ENCODE assay signal across 8 mouse cellular contexts in the genomic region with DNA sequence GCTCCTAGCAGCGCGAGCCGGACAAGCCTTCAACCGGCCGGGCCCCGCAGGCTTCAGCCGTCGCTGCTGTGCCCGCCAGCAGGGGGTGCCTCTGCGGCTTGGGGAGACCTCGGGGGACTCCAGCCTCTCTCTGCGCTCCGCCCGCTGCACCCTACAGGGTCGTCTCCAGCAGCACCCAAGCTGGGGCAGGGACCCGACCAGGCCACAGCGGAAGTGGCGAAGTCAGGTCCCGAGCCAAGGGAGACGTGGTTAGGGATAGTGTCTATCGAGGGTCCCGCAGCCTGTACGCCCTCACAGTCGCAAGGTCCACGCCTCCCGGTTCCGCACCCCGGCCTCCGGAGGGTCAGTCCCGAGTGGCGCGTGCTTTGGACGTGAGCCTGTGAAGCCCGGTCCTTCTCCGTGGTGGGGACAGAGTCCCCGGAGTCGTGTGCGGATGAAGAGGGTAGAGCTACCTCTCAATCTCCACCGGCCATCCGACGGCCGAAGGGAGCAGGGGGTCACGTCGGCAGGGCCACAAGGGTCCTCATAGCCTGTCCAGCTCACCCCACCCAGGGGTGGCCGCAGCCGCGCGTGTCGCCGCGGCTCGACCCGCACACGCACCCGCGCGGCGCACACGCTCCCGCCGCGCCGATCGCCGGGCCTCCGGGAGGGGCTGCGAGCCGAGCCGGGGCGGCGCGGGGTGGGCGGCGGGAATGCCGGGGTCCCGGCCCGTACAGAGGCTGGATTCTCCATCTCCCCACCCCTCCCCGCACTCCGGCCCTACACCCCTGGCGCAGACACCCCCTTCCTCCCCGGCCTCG. TPM values are rescaled to one million over a fixed set of nuclear protein-coding genes. Genes with fewer than 3 reads are reported as not detected.
DNase-seq lines count a peak whose midpoint lies in the region; ATAC-seq lines count a peak whose summit lies in the region.

No protein-coding gene starts in this region.

- under 1% methylated on average over 78 of the region's 82 CpGs for WGBS in forebrain, embryonic 15.5 days

- peaks cover 33% of the 10 kb centered on the region; the same call in 1 of the 2 replicates for H3K27me3 ChIP-seq in forebrain, embryonic 15.5 days

- H3K36me3 ChIP-seq in forebrain, embryonic 15.5 days, result no peaks in the 10 kb centered on the region

- H3K9me3 ChIP-seq in forebrain, embryonic 15.5 days, result no peaks in the 10 kb centered on the region

- peak; percentile 21 for DNase-seq in NIH3T3 (ENCODE audit: low read depth)
- DNase-seq in cerebellum, adult 11 months, result peak; percentile 65
- peak; percentile 48 to 58 for DNase-seq in left cerebral cortex, postnatal 36 days (ENCODE audit: low spot score in 2 of 2)
- peak; percentile 49 for DNase-seq in right cerebral cortex, postnatal 4 days
- no peak for DNase-seq in yolk sac, embryonic 10.5 days (ENCODE audit: low spot score)

- ATAC-seq in forebrain, embryonic 15.5 days (replicated peaks), result peak; percentile 24
- peak; percentile 56 to 76; a peak in 3 of 4 replicates for ATAC-seq in hematopoietic stem cell, adult 5-6 weeks (replicated peaks in 1 of 2; ENCODE audit: insufficient read depth in 1 of 2, low FRiP score in 2 of 2, low TSS enrichment in 1 of 2, low read depth in 1 of 2, poor library complexity in 2 of 2, severe bottlenecking in 2 of 2)
- peak; percentile 81 for ATAC-seq in megakaryocyte progenitor cell, adult 5-6 weeks (replicated peaks; ENCODE audit: poor library complexity)

- H3K4me3 ChIP-seq in forebrain, embryonic 15.5 days, result peak overlapping the region; percentile 60

- H3K27ac ChIP-seq in forebrain, embryonic 15.5 days (replicated peaks), result no peak overlapping the region; the same call in 1 of the 2 replicates

- H3K9ac ChIP-seq in forebrain, embryonic 15.5 days (replicated peaks), result peak overlapping the region; percentile 71

- intact Hi-C loops in left cerebral cortex, postnatal 36 days (cut with DNase I), result loop anchor here (1.0 to 5.0 kb wide), 2 partner anchors 66 to 157 kb away; no protein-coding TSS in a partner anchor

- H3K4me2 ChIP-seq in forebrain, embryonic 15.5 days (replicated peaks), result peak overlapping the region; percentile 90

- H3K4me1 ChIP-seq in forebrain, embryonic 15.5 days, result peaks cover 28% of the 10 kb centered on the region

RNA-seq across cellular contexts. Expression of a gene that starts 1.0 kb away (rescaled TPM):
- polyA plus RNA-seq in forebrain, embryonic 15.5 days (2015; fragmentation: Nextera tagmentation; extraction: Ambion mirVana), result 6.0 and 6.1 TPM in 2 replicates
- not detected in 2 replicates for total RNA-seq in hematopoietic stem cell, adult 5-6 weeks (2017)
- total RNA-seq in left cerebral cortex, postnatal 36 days (2021), result 10 to 100 TPM; 50.3 to 58.7 TPM
- not detected in 2 replicates for total RNA-seq in megakaryocyte progenitor cell, adult 5-6 weeks (2015)
- not detected in 2 replicates for total RNA-seq in megakaryocyte progenitor cell, adult 5-6 weeks (2017)

RNA-seq across cellular contexts. Expression of a gene that starts 54.0 kb away (rescaled TPM):
- 61.4 and 68.7 TPM in 2 replicates for polyA plus RNA-seq in forebrain, embryonic 15.5 days (2015; fragmentation: Nextera tagmentation; extraction: Ambion mirVana)
- total RNA-seq in hematopoietic stem cell, adult 5-6 weeks (2017), result 57.6 and 62.2 TPM in 2 replicates
- 10 to 100 TPM; 52.9 to 56.8 TPM for total RNA-seq in left cerebral cortex, postnatal 36 days (2021)
- total RNA-seq in megakaryocyte progenitor cell, adult 5-6 weeks (2015), result 45.9 and 57.3 TPM in 2 replicates
- total RNA-seq in megakaryocyte progenitor cell, adult 5-6 weeks (2017), result 64.5 and 76.7 TPM in 2 replicates

Comparison
In these comparisons a context has a peak if more than half of its experiments do, and no peak if none do; other contexts are left out.
1. ATAC-seq: peak in every context shown above with its lines; median percentile 81 in megakaryocyte progenitor cell, adult 5-6 weeks; 66 in hematopoietic stem cell, adult 5-6 weeks; 24 in forebrain, embryonic 15.5 days.
2. RNA of a gene that starts 1.0 kb away (total RNA-seq): 50.3 to 58.7 TPM in left cerebral cortex, postnatal 36 days; not detected in hematopoietic stem cell, adult 5-6 weeks and not detected in megakaryocyte progenitor cell, adult 5-6 weeks; every median in the first group is over 10 times any median in the second.